Mouse (Mus musculus): Measurements from ENCODE around the gene Sirpb1c.
"Not testable (repeated sequence)": the region's sequence is repeated elsewhere in the genome, so short reads cannot be mapped to it uniquely, and the experiment has no call there.

The Sirpb1c gene

GRCm38 (mm10) chr3:15848280-15848679 is at the start of gene Sirpb1c:
Sirpb1c (minus strand) TSS chr3:15848528.
- not testable (repeated sequence) for DNase-seq

- DNase-seq: no peak
Measured at GRCm38 (mm10) chr3:15886380-15886779, 38.1 kb upstream of the Sirpb1c start.

GRCm38 (mm10) chr3:15855773-15856172 is 7.4 kb upstream of the Sirpb1c start:
- DNase-seq: not testable (repeated sequence)

GRCm38 (mm10) chr3:15849922-15850321 is 1.6 kb upstream of the Sirpb1c start:
- no peak for DNase-seq

- DNase-seq: no peak
Measured at GRCm38 (mm10) chr3:15847332-15848047, 838 bp downstream of the Sirpb1c start.

- DNase-seq: not testable (repeated sequence)
Measured at GRCm38 (mm10) chr3:15773642-15774041, 74.7 kb downstream of the Sirpb1c start.
